Mouse (Mus musculus) neural tube, embryonic 15.5 days (tissue): ENCODE measurements around the gene Gnai1. TPM values are rescaled to one million over a fixed set of nuclear protein-coding genes. Genes with fewer than 3 reads are reported as not detected.

Source experiments
- ATAC-seq: fragments of 200-750 bp; cut with Nextera tagmentation; 2 replicates; pipeline ENCODE4 v1.8.0; 2017; ENCODE audit warnings: mild to moderate bottlenecking, moderate TSS enrichment, moderate library complexity; ENCODE audit not compliant: low FRiP score
- H3K27ac ChIP-seq: fragments of 300-500 bp; sonication (generic); replicated peaks from 2 replicates; pipeline ENCODE4 v1.5.1; 2015; ENCODE audit warnings: mild to moderate bottlenecking, inconsistent platforms
- H3K27me3 ChIP-seq: fragments of 300-500 bp; sonication (generic); replicated peaks from 2 replicates; pipeline ENCODE4 v1.6.1; 2015; ENCODE audit warnings: inconsistent platforms
- H3K36me3 ChIP-seq: fragments of 300-500 bp; sonication (generic); 2 replicates; pipeline ENCODE4 v1.6.1; 2015; ENCODE audit warnings: inconsistent platforms
- H3K4me1 ChIP-seq: fragments of 300-500 bp; sonication (generic); 2 replicates; pipeline ENCODE4 v1.6.1; 2015; ENCODE audit warnings: inconsistent platforms
- H3K4me2 ChIP-seq: fragments of 300-500 bp; sonication (generic); 2 replicates; pipeline ENCODE4 v1.6.1; 2015; ENCODE audit warnings: inconsistent platforms, mild to moderate bottlenecking, moderate library complexity
- H3K4me3 ChIP-seq: fragments of 300-500 bp; sonication (generic); replicated peaks from 2 replicates; pipeline ENCODE4 v1.5.1; 2015; ENCODE audit warnings: mild to moderate bottlenecking, inconsistent platforms
- H3K9ac ChIP-seq: fragments of 300-500 bp; sonication (generic); replicated peaks from 2 replicates; pipeline ENCODE4 v1.6.1; 2015; ENCODE audit warnings: mild to moderate bottlenecking, inconsistent platforms
- H3K9me3 ChIP-seq: fragments of 300-500 bp; sonication (generic); replicated peaks from 2 replicates; pipeline ENCODE4 v1.6.1; 2016; ENCODE audit warnings: inconsistent platforms
- WGBS: fragments of 180-500 bp; shearing (Covaris S2); methylation state at CpG from one replicate; pipeline ENCODE4 v1.1.7; 2015; ENCODE audit warnings: mixed read lengths; 5-methylcytosine and 5-hydroxymethylcytosine counted together
- polyA plus RNA-seq: library from polyadenylated mRNA; unstranded; fragments of >200 nt; fragmentation: Nextera tagmentation; extraction: Ambion mirVana; gene quantifications from 2 replicates; pipeline ENCODE4 v1.2.1, GENCODE M21; 2015

Gene Gnai1
- polyA plus RNA-seq, 1 experiment from 2014 or later, result 91.8 TPM

DNA sequence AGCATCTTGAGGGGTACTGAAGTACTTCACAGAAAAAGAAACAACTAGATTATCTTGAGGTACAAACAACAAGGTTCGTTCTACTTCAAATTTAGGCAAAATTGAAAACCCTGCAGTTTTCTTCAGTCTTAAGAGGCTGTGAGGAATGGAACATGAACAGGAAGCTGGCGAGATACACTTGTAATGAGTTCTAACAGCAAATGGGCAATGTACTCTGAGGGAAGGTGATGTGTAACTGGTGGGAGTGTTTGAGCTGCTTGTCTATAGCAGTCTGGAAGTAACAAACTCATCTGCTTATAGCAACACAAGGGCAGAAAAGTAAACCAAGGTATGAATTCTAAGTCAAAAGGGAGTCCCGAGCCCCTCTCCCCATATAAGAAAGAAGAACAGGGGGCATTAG lies 78.1 kb downstream of the Gnai1 start:
- 0 out of 2 replicates have a peak, but pooled peaks cover 1% of the 10 kb centered on the region for H3K9me3 ChIP-seq
- H3K27me3 ChIP-seq, result no peaks in the 10 kb centered on the region
- no peak overlapping the region for H3K9ac ChIP-seq
- WGBS, result 94% methylated on average over 3 of the region's 3 CpGs
- ATAC-seq, result no peak
- H3K4me3 ChIP-seq, result no peak overlapping the region
- no peak overlapping the region for H3K27ac ChIP-seq
- H3K4me2 ChIP-seq, result no peak overlapping the region
- H3K36me3 ChIP-seq, result peaks cover 9% of the 10 kb centered on the region
- no peaks in the 10 kb centered on the region for H3K4me1 ChIP-seq

- Histone ChIP-seq H3K4me3 (no peak overlapping the region), H3K9ac (no peak overlapping the region), H3K4me1 (no peaks in the 10 kb centered on the region), H3K27ac (no peak overlapping the region), H3K4me2 (no peak overlapping the region), H3K36me3 (peaks cover 19% of the 10 kb centered on the region), H3K27me3 (no peaks in the 10 kb centered on the region), H3K9me3 (no peaks in the 10 kb centered on the region)
- WGBS, result 80% methylated on average over 7 of the region's 7 CpGs
- ATAC-seq, result no peak
Observed at GRCm38 (mm10) chr5:18274352-18274940, 85.7 kb downstream of the Gnai1 start.

GRCm38 (mm10) chr5:18273291-18274284 lies 86.6 kb downstream of the Gnai1 start:
- no peaks in the 10 kb centered on the region for H3K9me3 ChIP-seq
- no peak overlapping the region for H3K9ac ChIP-seq
- peaks cover 19% of the 10 kb centered on the region for H3K36me3 ChIP-seq
- H3K4me1 ChIP-seq, result no peaks in the 10 kb centered on the region
- no peak overlapping the region for H3K27ac ChIP-seq
- ATAC-seq, result no peak
- no peaks in the 10 kb centered on the region for H3K27me3 ChIP-seq
- no peak overlapping the region for H3K4me3 ChIP-seq
- WGBS, result 82% methylated on average over 11 of the region's 11 CpGs
- no peak overlapping the region for H3K4me2 ChIP-seq

- H3K4me1 ChIP-seq, result no peaks in the 10 kb centered on the region
- ATAC-seq, result no peak
- H3K4me3 ChIP-seq, result no peak overlapping the region
- H3K9me3 ChIP-seq, result no peaks in the 10 kb centered on the region
- no peaks in the 10 kb centered on the region for H3K27me3 ChIP-seq
- no peak overlapping the region for H3K4me2 ChIP-seq
- H3K36me3 ChIP-seq, result no peaks in the 10 kb centered on the region
- H3K9ac ChIP-seq, result no peak overlapping the region
- H3K27ac ChIP-seq, result no peak overlapping the region
- 87% methylated on average over 5 of the region's 5 CpGs for WGBS
Observed at GRCm38 (mm10) chr5:18250379-18251017, 109.7 kb downstream of the Gnai1 start.

GRCm38 (mm10) chr5:18249132-18249531 lies 111.0 kb downstream of the Gnai1 start:
- Histone ChIP-seq H3K9ac (no peak overlapping the region), H3K4me2 (no peak overlapping the region), H3K9me3 (no peaks in the 10 kb centered on the region), H3K27me3 (no peaks in the 10 kb centered on the region), H3K27ac (no peak overlapping the region), H3K4me3 (no peak overlapping the region), H3K36me3 (no peaks in the 10 kb centered on the region), H3K4me1 (no peaks in the 10 kb centered on the region)
- 90% methylated on average over 5 of the region's 5 CpGs for WGBS
- no peak for ATAC-seq

DNA sequence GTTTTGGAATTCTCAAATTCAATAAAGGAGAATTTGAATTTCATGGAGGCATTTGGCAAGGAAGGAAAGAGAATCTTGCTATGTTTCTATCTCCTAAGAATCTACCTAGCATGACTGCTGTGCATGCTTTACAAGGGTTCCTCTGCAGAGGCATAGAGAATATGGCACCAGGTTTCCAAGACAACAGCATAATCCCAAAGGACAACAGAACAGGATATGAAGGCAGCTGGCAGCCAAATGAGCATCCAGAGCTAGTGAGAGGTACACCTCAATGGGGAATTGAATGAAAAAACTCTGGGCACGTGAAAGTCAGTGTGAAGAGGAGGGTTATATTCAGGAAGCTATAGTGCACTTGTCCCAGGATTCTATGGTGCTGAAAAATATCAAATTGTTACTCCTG lies 130.8 kb downstream of the Gnai1 start:
- no peak overlapping the region for H3K9ac ChIP-seq
- 37% methylated on average over 1 of the region's 1 CpGs for WGBS
- no peak overlapping the region for H3K4me3 ChIP-seq
- H3K27me3 ChIP-seq, result no peaks in the 10 kb centered on the region
- H3K36me3 ChIP-seq, result no peaks in the 10 kb centered on the region
- no peak for ATAC-seq
- H3K4me1 ChIP-seq, result no peaks in the 10 kb centered on the region
- H3K9me3 ChIP-seq, result no peaks in the 10 kb centered on the region
- no peak overlapping the region for H3K4me2 ChIP-seq
- no peak overlapping the region for H3K27ac ChIP-seq

- 66% methylated on average over 7 of the region's 7 CpGs for WGBS
- no peaks in the 10 kb centered on the region for H3K4me1 ChIP-seq
- no peak overlapping the region for H3K27ac ChIP-seq
- H3K9ac ChIP-seq, result no peak overlapping the region
- H3K27me3 ChIP-seq, result no peaks in the 10 kb centered on the region
- H3K9me3 ChIP-seq, result no peaks in the 10 kb centered on the region
- no peak overlapping the region for H3K4me3 ChIP-seq
- H3K4me2 ChIP-seq, result no peak overlapping the region
- no peaks in the 10 kb centered on the region for H3K36me3 ChIP-seq
- no peak for ATAC-seq
Observed at GRCm38 (mm10) chr5:18228866-18229265, 131.3 kb downstream of the Gnai1 start.

GRCm38 (mm10) chr5:18220873-18221272 lies 139.3 kb downstream of the Gnai1 start:
- H3K9ac ChIP-seq, result no peak overlapping the region
- H3K4me2 ChIP-seq, result no peak overlapping the region
- 68% methylated on average over 1 of the region's 1 CpGs for WGBS
- no peak overlapping the region for H3K27ac ChIP-seq
- no peaks in the 10 kb centered on the region for H3K27me3 ChIP-seq
- H3K4me1 ChIP-seq, result no peaks in the 10 kb centered on the region
- no peak overlapping the region for H3K4me3 ChIP-seq
- no peak for ATAC-seq
- no peaks in the 10 kb centered on the region for H3K36me3 ChIP-seq
- no peaks in the 10 kb centered on the region for H3K9me3 ChIP-seq

- WGBS, result 89% methylated on average over 2 of the region's 2 CpGs
- no peak for ATAC-seq
- Histone ChIP-seq H3K9ac (no peak overlapping the region), H3K36me3 (no peaks in the 10 kb centered on the region), H3K4me2 (no peak overlapping the region), H3K9me3 (no peaks in the 10 kb centered on the region), H3K4me1 (no peaks in the 10 kb centered on the region), H3K27ac (no peak overlapping the region), H3K27me3 (no peaks in the 10 kb centered on the region), H3K4me3 (no peak overlapping the region)
Observed at GRCm38 (mm10) chr5:18218292-18218691, 141.9 kb downstream of the Gnai1 start.

DNA sequence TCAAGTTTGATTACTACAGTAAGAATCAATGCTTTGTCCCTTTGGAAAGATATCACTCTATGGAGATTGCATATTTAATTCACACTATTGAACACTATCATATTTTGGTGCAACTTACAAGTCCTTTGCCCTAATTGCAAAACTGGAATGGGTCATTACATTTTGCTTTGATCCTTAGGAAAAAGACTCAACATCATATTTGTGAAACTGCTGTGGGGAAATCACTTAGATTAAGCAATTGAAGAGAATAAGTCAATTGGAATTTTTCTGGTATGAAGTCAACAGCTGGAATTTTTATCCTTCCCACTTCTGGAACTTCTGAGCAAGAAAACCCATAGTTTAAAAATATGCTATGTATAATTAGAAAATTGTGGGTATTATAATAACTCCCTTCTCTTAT lies 142.3 kb downstream of the Gnai1 start:
- H3K4me1 ChIP-seq, result no peaks in the 10 kb centered on the region
- no peaks in the 10 kb centered on the region for H3K27me3 ChIP-seq
- H3K27ac ChIP-seq, result no peak overlapping the region
- H3K4me2 ChIP-seq, result no peak overlapping the region
- no peak overlapping the region for H3K4me3 ChIP-seq
- no peaks in the 10 kb centered on the region for H3K36me3 ChIP-seq
- ATAC-seq, result no peak
- no peak overlapping the region for H3K9ac ChIP-seq
- H3K9me3 ChIP-seq, result no peaks in the 10 kb centered on the region
